Mouse (Mus musculus): ENCODE data around the gene Sult1a1.

GRCm38 (mm10) chr7:126693256-126693655 is 17.0 kb upstream of the Sult1a1 start:
- TF ChIP-seq GATA1 (IDR thresholded peaks at IDR 0.05; ENCODE audit: borderline replicate concordance, low read length) (no peak), FLI1 (IDR thresholded peaks at IDR 0.05; ENCODE audit: low read length) (no peak)
